ENCODE assay signal across 18 mouse cellular contexts in genomic region chr10:61195718-61196291, GRCm38 (mm10). TPM values are rescaled to one million over a fixed set of nuclear protein-coding genes. Genes with fewer than 3 reads are reported as not detected.
"Had no signal": no experiment of that assay in that cellular context is flagged by ENCODE, and none has a peak within 500 bp of the region (broad histone marks: within the 10 kb centered on the region; RNA-seq: fewer than 3 reads in every experiment).

No protein-coding gene starts in this region.

- H3K36me3 ChIP-seq: liver, embryonic 12.5 days; midbrain, embryonic 12.5 days; neural tube, embryonic 13.5 days; stomach, embryonic 15.5 days had no signal

- ATAC-seq: liver, embryonic 12.5 days; midbrain, embryonic 16.5 days had no signal

- H3K4me3 ChIP-seq: limb, embryonic 15.5 days; liver, embryonic 12.5 days; midbrain, embryonic 12.5 days; neural tube, embryonic 13.5 days; stomach, embryonic 15.5 days had no signal

- H3K27ac ChIP-seq: limb, embryonic 15.5 days; liver, embryonic 12.5 days; midbrain, embryonic 12.5 days; neural tube, embryonic 13.5 days; stomach, embryonic 15.5 days had no signal

- H3K27me3 ChIP-seq: limb, embryonic 15.5 days; neural tube, embryonic 13.5 days; stomach, embryonic 15.5 days had no signal

- H3K9ac ChIP-seq: limb, embryonic 15.5 days; liver, embryonic 12.5 days; midbrain, embryonic 12.5 days; neural tube, embryonic 13.5 days; stomach, embryonic 15.5 days had no signal

- H3K9me3 ChIP-seq: limb, embryonic 15.5 days; liver, embryonic 12.5 days; midbrain, embryonic 12.5 days; neural tube, embryonic 13.5 days; stomach, embryonic 15.5 days had no signal

- DNase-seq: kidney, adult 8-10 months; kidney, postnatal 25 days; layer of hippocampus, adult 9-11 months; layer of hippocampus, postnatal 36 days; retina, postnatal 1 day; right cerebral cortex, postnatal 4 days; spleen, adult 18-20 months; thymus, postnatal 14 days had no signal

- H3K4me1 ChIP-seq: liver, embryonic 12.5 days; neural tube, embryonic 13.5 days had no signal

- H3K4me2 ChIP-seq: limb, embryonic 15.5 days; liver, embryonic 12.5 days; midbrain, embryonic 12.5 days; neural tube, embryonic 13.5 days; stomach, embryonic 15.5 days had no signal

RNA-seq across cellular contexts. Expression of gene Tbata, which starts 24.1 kb away (rescaled TPM):
- total RNA-seq: megakaryocyte-erythroid progenitor cell, adult 5-6 weeks had no signal
- polyA plus RNA-seq: intestine, embryonic 14.5 days; limb, embryonic 11.5 days; liver, embryonic 12.5 days; liver, embryonic 16.5 days; midbrain, embryonic 12.5 days; stomach, embryonic 15.5 days had no signal
